Mouse (Mus musculus) testis, adult 2 months (tissue): ENCODE data around the gene Nexn.

Source experiments
- CTCF ChIP-seq: fragments of 200-500 bp; IDR thresholded peaks from 2 replicates; pipeline ENCODE4 v1.5.1; 2012; ENCODE audit warnings: low read depth, mild to moderate bottlenecking, inconsistent platforms, low read length, moderate library complexity; ENCODE audit not compliant: control insufficient read depth, insufficient read depth, insufficient replicate concordance
- POLR2A ChIP-seq: fragments of 200-500 bp; IDR thresholded peaks from 2 replicates; pipeline ENCODE4 v1.6.1; 2012; ENCODE audit warnings: low read depth, mild to moderate bottlenecking, inconsistent platforms, low read length, moderate library complexity; ENCODE audit not compliant: control insufficient read depth

DNA sequence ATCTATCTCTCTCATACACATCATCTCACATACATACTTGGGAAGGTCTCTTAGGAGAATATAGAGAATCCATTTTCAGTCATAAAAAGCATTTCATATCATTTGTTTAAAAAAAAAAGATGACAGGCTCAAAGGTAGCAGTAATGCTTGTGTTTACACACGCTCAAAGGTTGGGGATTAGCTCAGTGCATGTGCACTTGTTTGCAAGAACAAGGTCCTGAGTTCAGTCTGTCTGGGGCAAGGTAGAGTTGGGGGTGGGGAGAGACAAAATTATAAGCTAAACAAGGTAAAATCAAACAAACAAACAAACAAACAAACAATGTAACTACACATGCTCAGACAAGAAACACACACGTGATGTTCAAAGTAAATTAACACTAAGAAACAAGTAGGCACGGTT lies 65.0 kb downstream of the Nexn start:
- TF ChIP-seq CTCF (no peak), POLR2A (no peak)
